Mouse (Mus musculus): ENCODE results near the gene Ascl2.

The Ascl2 gene

GRCm38 (mm10) chr7:142997403-142998150 is 28.5 kb upstream of the Ascl2 start:
- DNase-seq, result no peak

- no peak for DNase-seq
Observed at GRCm38 (mm10) chr7:142996998-142997397, 27.9 kb upstream of the Ascl2 start.

- no peak for DNase-seq
Observed at GRCm38 (mm10) chr7:142995630-142996338, 26.7 kb upstream of the Ascl2 start.

- no peak for DNase-seq
Observed at GRCm38 (mm10) chr7:142995004-142995403, 25.9 kb upstream of the Ascl2 start.

GRCm38 (mm10) chr7:142987718-142988117 is 18.7 kb upstream of the Ascl2 start:
- DNase-seq, result no peak

- DNase-seq, result no peak
Observed at GRCm38 (mm10) chr7:142985146-142985545, 16.1 kb upstream of the Ascl2 start.

GRCm38 (mm10) chr7:142981908-142982307 is 12.8 kb upstream of the Ascl2 start:
- no peak for DNase-seq

GRCm38 (mm10) chr7:142967884-142968808 is 918 bp downstream of the Ascl2 start:
- no peak for DNase-seq

GRCm38 (mm10) chr7:142967414-142967883 is 1.6 kb downstream of the Ascl2 start:
- DNase-seq, result no peak

- no peak for DNase-seq
Observed at GRCm38 (mm10) chr7:142959752-142960151, 9.3 kb downstream of the Ascl2 start.

- no peak for DNase-seq
Observed at GRCm38 (mm10) chr7:142958817-142959216, 10.2 kb downstream of the Ascl2 start.

- no peak for DNase-seq
Observed at GRCm38 (mm10) chr7:142956018-142956417, 13.0 kb downstream of the Ascl2 start.

GRCm38 (mm10) chr7:142949568-142949967 is 19.5 kb downstream of the Ascl2 start:
- no peak for DNase-seq

- DNase-seq, result no peak
Observed at GRCm38 (mm10) chr7:142937631-142938030, 31.4 kb downstream of the Ascl2 start.

GRCm38 (mm10) chr7:142935708-142936107 is 33.4 kb downstream of the Ascl2 start:
- DNase-seq, result no peak

- DNase-seq, result no peak
Observed at GRCm38 (mm10) chr7:142932469-142932868, 36.6 kb downstream of the Ascl2 start.

- no peak for DNase-seq
Observed at GRCm38 (mm10) chr7:142931028-142931427, 38.0 kb downstream of the Ascl2 start, which contains the start of gene Th. Gene Th, minus strand, starts transcription at chr7:142931128.

GRCm38 (mm10) chr7:142929516-142929915 is 39.5 kb downstream of the Ascl2 start:
- DNase-seq, result no peak

- DNase-seq, result no peak
Observed at GRCm38 (mm10) chr7:142927293-142927692, 41.8 kb downstream of the Ascl2 start.

- peak; percentile 65 for DNase-seq
Observed at GRCm38 (mm10) chr7:142918641-142919628, 50.1 kb downstream of the Ascl2 start.

- DNase-seq, result no peak
Observed at GRCm38 (mm10) chr7:142917659-142918058, 51.4 kb downstream of the Ascl2 start.

Measured in kidney, adult 11 months (tissue).